Mouse (Mus musculus): ENCODE results near the gene Shd. TPM values are rescaled to one million over a fixed set of nuclear protein-coding genes. Genes with fewer than 3 reads are reported as not detected.

The Shd gene
- total RNA-seq, 2 experiments from 2014 or later: 0.72 to 0.87 TPM

GRCm38 (mm10) chr17:56003000-56003399 is 32.7 kb downstream of the Shd start:
- intact Hi-C loops (cut with DNase I): no loop called here
- no peak for DNase-seq

DNA sequence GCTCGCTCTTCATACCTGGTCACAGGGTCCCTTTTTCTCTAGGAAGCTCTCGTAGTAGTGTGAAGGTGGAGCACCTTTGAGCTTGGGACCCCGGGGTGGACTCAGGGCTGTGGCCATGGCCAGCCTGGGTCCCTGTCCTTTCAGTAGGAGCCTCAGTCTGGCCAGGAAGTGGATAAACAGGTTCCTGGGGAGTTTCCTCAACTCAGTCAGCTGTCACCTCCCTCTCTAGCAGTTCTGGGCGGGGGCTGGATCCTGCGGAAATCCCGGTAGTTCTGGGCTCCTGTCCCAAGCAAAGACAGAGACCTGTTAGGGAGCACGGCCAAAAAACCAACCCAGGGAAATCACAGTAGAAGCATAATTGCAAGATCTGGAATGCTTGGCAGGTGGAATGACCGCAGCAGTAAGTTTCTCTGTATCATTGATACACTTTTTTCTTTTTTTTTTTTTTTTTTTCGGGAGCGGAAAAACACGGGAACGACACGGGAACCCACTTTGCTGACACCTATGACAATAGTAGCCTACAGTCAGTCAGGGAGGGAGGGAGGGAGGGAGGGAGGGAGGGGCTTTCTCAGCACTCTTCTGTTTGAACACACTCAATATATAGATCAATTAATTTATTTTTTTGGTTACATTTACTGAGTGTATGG is 35.3 kb downstream of the Shd start, which contains the start of the genes Stap2 and Mpnd:
Stap2 (minus strand) TSS at position 170 of the 647 bp plus-strand sequence.
Mpnd (plus strand) TSS at position 297 of the 647 bp plus-strand sequence.
- peak; percentile 57 to 60 for DNase-seq
- intact Hi-C loops (cut with DNase I): loop anchor here (5.0 kb wide), 1 partner anchor 48 kb away; the partner anchor contains the start of gene Yju2

- intact Hi-C loops (cut with DNase I): loop anchor here (5.0 kb wide), 1 partner anchor 50 kb away; the partner anchor contains the start of gene Yju2
- DNase-seq: no peak
Observed at GRCm38 (mm10) chr17:56006956-56007355, 36.7 kb downstream of the Shd start.

GRCm38 (mm10) chr17:56007444-56008355 is 37.4 kb downstream of the Shd start:
- DNase-seq: no peak
- intact Hi-C loops (cut with DNase I): loop anchor here (5.0 kb wide), 1 partner anchor 50 kb away; the partner anchor contains the start of gene Yju2

DNA sequence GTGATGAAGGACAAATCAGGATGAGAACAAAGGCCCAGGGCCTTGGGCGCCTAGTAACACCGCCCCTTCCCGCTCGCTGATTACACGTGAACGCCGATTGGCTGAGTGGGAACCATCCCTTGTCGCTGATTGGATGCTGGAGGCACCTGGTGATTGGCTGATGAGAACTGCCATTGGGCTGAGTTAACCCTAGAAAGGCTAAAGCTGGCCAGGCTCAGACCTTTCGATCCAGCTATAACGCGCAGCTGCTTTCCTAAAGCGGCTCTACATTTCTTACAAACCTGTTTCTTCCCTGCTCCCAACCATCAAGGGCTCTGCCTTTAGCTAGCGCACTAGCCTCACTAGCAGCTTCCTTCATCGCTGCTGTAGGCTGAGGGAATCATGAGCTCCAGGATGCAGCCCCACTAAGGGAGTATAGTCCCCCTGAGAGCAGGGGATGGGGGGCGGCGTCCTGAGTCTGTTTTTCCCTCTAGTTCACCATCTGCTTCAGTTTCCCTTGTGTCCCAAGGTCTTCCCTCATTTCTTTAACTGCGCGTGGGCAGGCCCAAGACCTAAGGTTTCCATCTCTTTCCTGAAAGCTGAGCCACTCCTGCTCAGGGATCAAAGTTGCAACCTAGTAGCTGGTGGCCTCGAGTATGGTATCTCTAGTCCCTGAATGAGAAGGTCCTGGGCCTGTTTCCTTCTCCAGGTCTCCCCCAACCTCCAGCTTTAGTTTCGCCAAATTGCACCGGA is 38.3 kb downstream of the Shd start:
- DNase-seq: peak; percentile 87 to 88
- intact Hi-C loops (cut with DNase I): loop anchor here (5.0 kb wide), 1 partner anchor 51 kb away; the partner anchor contains the start of gene Yju2

GRCm38 (mm10) chr17:56009088-56009961 is 39.1 kb downstream of the Shd start:
- intact Hi-C loops (cut with DNase I): loop anchor here (5.0 kb wide), 1 partner anchor 52 kb away; the partner anchor contains the start of gene Yju2
- DNase-seq: peak; percentile 86 to 92

GRCm38 (mm10) chr17:56009962-56010240 is 39.6 kb downstream of the Shd start:
- no peak for DNase-seq
- intact Hi-C loops (cut with DNase I): loop anchor here (1.0 to 5.0 kb wide), 2 partner anchors 34 to 53 kb away; partner anchors contain the start of gene Yju2

- intact Hi-C loops (cut with DNase I): loop anchor here (1.0 kb wide), 1 partner anchor 34 kb away; no protein-coding TSS in a partner anchor
Observed at GRCm38 (mm10) chr17:56010255-56010654, 40.0 kb downstream of the Shd start.

DNA sequence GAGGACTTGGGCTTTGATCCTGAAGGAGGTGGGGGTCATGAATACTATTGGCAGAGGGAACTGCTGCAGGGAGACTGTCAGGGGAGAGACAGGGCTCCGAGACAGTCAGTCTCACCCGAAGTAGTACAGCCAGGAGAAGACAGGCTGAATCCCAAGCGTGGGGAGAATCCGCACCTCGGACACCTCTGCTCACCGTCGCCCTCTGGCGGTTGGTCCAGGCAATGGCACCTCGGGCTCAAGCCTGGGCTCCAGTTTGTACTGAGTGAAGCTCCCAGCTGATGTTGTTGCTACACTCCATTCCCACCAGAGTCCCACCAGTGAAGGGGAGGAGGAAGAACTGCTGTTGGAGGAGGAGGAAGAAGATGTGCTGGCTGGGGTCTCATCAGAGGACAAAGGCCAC is 40.4 kb downstream of the Shd start:
- DNase-seq: peak; percentile 82 to 88
- intact Hi-C loops (cut with DNase I): loop anchor here (1.0 kb wide), 1 partner anchor 34 kb away; no protein-coding TSS in a partner anchor

More at GRCm38 (mm10) chr17:56010255-56010654, 40.0 kb downstream of the Shd start:
- DNase-seq: no peak

GRCm38 (mm10) chr17:56011441-56011840 is 41.2 kb downstream of the Shd start:
- intact Hi-C loops (cut with DNase I): no loop called here

GRCm38 (mm10) chr17:56015293-56015692 is 45.0 kb downstream of the Shd start:
- no peak for DNase-seq
- intact Hi-C loops (cut with DNase I): no loop called here

More at GRCm38 (mm10) chr17:56011441-56011840, 41.2 kb downstream of the Shd start:
- no peak for DNase-seq

DNA sequence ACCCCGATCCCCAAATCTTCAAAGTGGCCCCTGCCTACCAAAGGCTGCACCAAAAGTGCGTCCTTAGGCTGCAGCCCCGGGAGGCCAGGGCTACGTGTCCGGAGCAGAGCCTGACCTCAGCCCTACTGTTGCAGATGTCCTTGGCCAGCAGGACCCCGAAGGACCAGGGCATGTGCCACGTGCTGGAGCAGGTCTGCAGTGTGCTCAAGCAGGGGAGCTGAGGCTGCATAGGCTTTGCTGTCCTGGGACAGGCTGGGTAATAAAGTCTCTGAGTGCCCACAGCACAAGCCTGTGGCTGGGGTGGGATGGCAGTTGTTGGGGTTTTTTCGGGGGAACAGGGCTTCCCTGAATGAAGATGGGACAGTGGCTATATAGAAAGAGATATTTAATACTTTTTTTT is 46.1 kb downstream of the Shd start:
- intact Hi-C loops (cut with DNase I): no loop called here
- no peak for DNase-seq

- intact Hi-C loops (cut with DNase I): no loop called here
- DNase-seq: no peak
Observed at GRCm38 (mm10) chr17:56016793-56017785, 46.8 kb downstream of the Shd start.

GRCm38 (mm10) chr17:56017848-56018247 is 47.6 kb downstream of the Shd start:
- intact Hi-C loops (cut with DNase I): no loop called here
- no peak for DNase-seq

- intact Hi-C loops (cut with DNase I): no loop called here
- DNase-seq: peak in 1 of 2 experiments; percentile 55
Observed at GRCm38 (mm10) chr17:56018347-56019131, 48.3 kb downstream of the Shd start.

DNA sequence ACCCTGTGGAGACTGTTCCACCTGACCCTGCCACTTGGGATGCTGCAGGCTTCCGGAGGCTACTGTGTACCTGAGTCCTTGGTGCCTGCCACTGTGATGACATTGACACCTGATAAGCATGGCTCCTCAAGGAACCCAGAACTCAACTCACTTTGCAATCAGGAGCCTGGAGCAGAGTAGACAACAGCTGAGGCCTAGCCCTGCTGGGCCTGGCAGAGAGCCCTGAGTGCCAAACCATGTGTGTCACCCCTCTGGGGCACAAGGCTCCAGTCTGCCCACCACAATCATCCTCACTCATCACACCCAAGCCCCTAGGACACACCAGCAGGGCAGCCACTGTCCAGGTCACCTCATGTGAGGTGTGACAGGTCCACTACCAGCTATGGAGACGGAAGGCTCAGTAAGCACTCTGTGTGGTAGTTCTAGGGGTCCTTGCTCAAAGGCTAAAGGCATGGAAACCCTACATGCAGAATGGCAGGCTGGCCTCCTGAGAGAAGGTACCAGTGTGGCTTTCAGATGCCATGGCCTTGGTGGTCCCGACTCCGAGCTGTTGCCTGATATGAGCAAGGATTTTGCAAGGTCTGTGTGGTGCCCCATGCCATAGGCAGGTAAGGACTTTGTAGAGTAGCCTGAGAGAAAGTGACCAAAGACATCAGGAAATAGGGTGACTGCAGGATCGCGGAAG is 50.3 kb downstream of the Shd start:
- no peak for DNase-seq
- intact Hi-C loops (cut with DNase I): no loop called here

Measured in heart, postnatal 36 days (tissue).